Mouse (Mus musculus) testis, adult 2 months (tissue): ENCODE measurements at regions not wholly inside any gene's neighbourhood (a gene's known extent, or its start where the extent isn't known, plus 50 kb on each side); places are given as distances from the start of the nearest gene placed in this dataset.

ENCODE experiments used
- CTCF ChIP-seq: fragments of 200-500 bp; IDR thresholded peaks from 2 replicates; pipeline ENCODE4 v1.5.1; 2012; ENCODE audit warnings: low read depth, mild to moderate bottlenecking, inconsistent platforms, low read length, moderate library complexity; ENCODE audit not compliant: control insufficient read depth, insufficient read depth, insufficient replicate concordance
- POLR2A ChIP-seq: fragments of 200-500 bp; IDR thresholded peaks from 2 replicates; pipeline ENCODE4 v1.6.1; 2012; ENCODE audit warnings: low read depth, mild to moderate bottlenecking, inconsistent platforms, low read length, moderate library complexity; ENCODE audit not compliant: control insufficient read depth

- TF ChIP-seq POLR2A (no peak), CTCF (no peak)
These were observed 166.2 kb upstream of the Edil3 start for GRCm38 (mm10) chr13:88655030-88655429.
